Mouse (Mus musculus) heart, postnatal 0 days (tissue): ENCODE measurements around the gene Gars.

Experiments
- CTCF ChIP-seq: IDR thresholded peaks from 2 replicates; pipeline ENCODE4 v1.5.1; 2016; ENCODE audit warnings: antibody characterized with exemption, control low read depth, low read depth
- EP300 ChIP-seq: IDR thresholded peaks from 2 replicates; pipeline ENCODE4 v1.6.1; 2016; ENCODE audit warnings: antibody characterized with exemption, low read depth

DNA sequence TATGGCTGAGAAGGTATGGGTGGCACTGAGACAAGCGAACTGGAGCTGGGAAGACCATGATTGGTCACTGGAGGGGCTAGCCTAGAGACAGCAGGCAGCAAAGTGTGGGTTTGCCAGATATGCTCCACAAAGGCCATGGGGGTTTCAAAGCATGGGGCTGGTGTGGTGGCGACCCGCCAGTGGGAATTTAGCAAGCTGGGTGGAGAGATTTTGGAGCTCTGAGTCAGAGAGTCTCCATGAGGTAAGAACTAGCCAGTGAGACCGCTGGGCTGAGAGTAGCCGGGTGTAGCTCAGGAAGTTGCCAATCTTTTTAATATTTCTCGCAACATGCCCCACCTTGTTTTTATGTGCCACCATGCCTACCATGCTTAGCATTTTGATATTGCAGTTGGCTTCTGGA, 49.7 kb upstream of the Gars start:
- TF ChIP-seq CTCF: no peak
- TF ChIP-seq EP300: no peak
